Mouse (Mus musculus): ENCODE measurements around the gene Idua. TPM values are rescaled to one million over a fixed set of nuclear protein-coding genes. Genes with fewer than 3 reads are reported as not detected.

Gene Idua
- polyA plus RNA-seq, 1 experiment, result 37.1 TPM

GRCm38 (mm10) chr5:108678296-108678854 lies 18.2 kb downstream of the Idua start:
- no peaks in the 10 kb centered on the region for H3K4me1 ChIP-seq (ENCODE audit: control insufficient read depth, insufficient read depth, insufficient read length)
- H3K27ac ChIP-seq (ENCODE audit: insufficient read depth, low read length), result no peak overlapping the region
- no peak for TF ChIP-seq CTCF (IDR thresholded peaks at IDR 0.05; ENCODE audit: extremely low read depth, insufficient read depth, insufficient read length, insufficient replicate concordance)
- no peak for TF ChIP-seq POLR2A (IDR thresholded peaks at IDR 0.05; ENCODE audit: low read depth, low read length)
- 92% methylated on average over 6 of the region's 6 CpGs for WGBS
- no peak overlapping the region for H3K4me3 ChIP-seq (ENCODE audit: extremely low read depth, insufficient read depth, insufficient read length)
- DNase-seq (ENCODE audit: low read depth in 1 of 2, low spot score in 2 of 2), result no peak
- peaks cover 1% of the 10 kb centered on the region; the same call in 1 of the 2 replicates for H3K36me3 ChIP-seq (ENCODE audit: control insufficient read depth, insufficient read depth, low read length)
- no peaks in the 10 kb centered on the region for H3K27me3 ChIP-seq (ENCODE audit: control insufficient read depth, insufficient read depth, low read length)

GRCm38 (mm10) chr5:108679909-108680308 lies 19.8 kb downstream of the Idua start:
- H3K4me1 ChIP-seq (ENCODE audit: control insufficient read depth, insufficient read depth, insufficient read length), result no peaks in the 10 kb centered on the region
- no peak for DNase-seq (ENCODE audit: low read depth in 1 of 2, low spot score in 2 of 2)
- TF ChIP-seq CTCF (IDR thresholded peaks at IDR 0.05; ENCODE audit: extremely low read depth, insufficient read depth, insufficient read length, insufficient replicate concordance) (no peak), POLR2A (IDR thresholded peaks at IDR 0.05; ENCODE audit: low read depth, low read length) (no peak)
- H3K36me3 ChIP-seq (ENCODE audit: control insufficient read depth, insufficient read depth, low read length), result peaks cover 1% of the 10 kb centered on the region; the same call in 1 of the 2 replicates
- no peak overlapping the region for H3K4me3 ChIP-seq (ENCODE audit: extremely low read depth, insufficient read depth, insufficient read length)
- no peaks in the 10 kb centered on the region for H3K27me3 ChIP-seq (ENCODE audit: control insufficient read depth, insufficient read depth, low read length)
- H3K27ac ChIP-seq (ENCODE audit: insufficient read depth, low read length), result no peak overlapping the region
- 67% methylated on average over 3 of the region's 3 CpGs for WGBS

GRCm38 (mm10) chr5:108680871-108681270 lies 20.7 kb downstream of the Idua start:
- 97% methylated on average over 6 of the region's 6 CpGs for WGBS
- DNase-seq (ENCODE audit: low read depth in 1 of 2, low spot score in 2 of 2), result no peak

GRCm38 (mm10) chr5:108689091-108689490 lies 29.0 kb downstream of the Idua start:
- no peak for DNase-seq (ENCODE audit: low read depth in 1 of 2, low spot score in 2 of 2)
- no peaks in the 10 kb centered on the region for H3K4me1 ChIP-seq (ENCODE audit: control insufficient read depth, insufficient read depth, insufficient read length)
- TF ChIP-seq CTCF (IDR thresholded peaks at IDR 0.05; ENCODE audit: extremely low read depth, insufficient read depth, insufficient read length, insufficient replicate concordance) (no peak), POLR2A (IDR thresholded peaks at IDR 0.05; ENCODE audit: low read depth, low read length) (no peak)
- no peaks in the 10 kb centered on the region for H3K36me3 ChIP-seq (ENCODE audit: control insufficient read depth, insufficient read depth, low read length)
- H3K27ac ChIP-seq (ENCODE audit: insufficient read depth, low read length), result no peak overlapping the region
- H3K4me3 ChIP-seq (ENCODE audit: extremely low read depth, insufficient read depth, insufficient read length), result no peak overlapping the region
- H3K27me3 ChIP-seq (ENCODE audit: control insufficient read depth, insufficient read depth, low read length), result no peaks in the 10 kb centered on the region
- 85% methylated on average over 5 of the region's 5 CpGs for WGBS

More at GRCm38 (mm10) chr5:108680871-108681270, 20.7 kb downstream of the Idua start:
- H3K4me3 ChIP-seq (ENCODE audit: extremely low read depth, insufficient read depth, insufficient read length), result no peak overlapping the region
- H3K4me1 ChIP-seq (ENCODE audit: control insufficient read depth, insufficient read depth, insufficient read length), result no peaks in the 10 kb centered on the region
- peaks cover 1% of the 10 kb centered on the region; the same call in 1 of the 2 replicates for H3K36me3 ChIP-seq (ENCODE audit: control insufficient read depth, insufficient read depth, low read length)
- H3K27ac ChIP-seq (ENCODE audit: insufficient read depth, low read length), result no peak overlapping the region
- H3K27me3 ChIP-seq (ENCODE audit: control insufficient read depth, insufficient read depth, low read length), result no peaks in the 10 kb centered on the region
- TF ChIP-seq POLR2A (IDR thresholded peaks at IDR 0.05; ENCODE audit: low read depth, low read length) (no peak), CTCF (IDR thresholded peaks at IDR 0.05; ENCODE audit: extremely low read depth, insufficient read depth, insufficient read length, insufficient replicate concordance) (no peak)

GRCm38 (mm10) chr5:108691152-108691551 lies 31.0 kb downstream of the Idua start:
- Histone ChIP-seq H3K36me3 (ENCODE audit: control insufficient read depth, insufficient read depth, low read length) (no peaks in the 10 kb centered on the region), H3K27me3 (ENCODE audit: control insufficient read depth, insufficient read depth, low read length) (no peaks in the 10 kb centered on the region), H3K4me3 (ENCODE audit: extremely low read depth, insufficient read depth, insufficient read length) (no peak overlapping the region), H3K4me1 (ENCODE audit: control insufficient read depth, insufficient read depth, insufficient read length) (no peaks in the 10 kb centered on the region; the same call in 1 of the 2 replicates), H3K27ac (ENCODE audit: insufficient read depth, low read length) (no peak overlapping the region)
- DNase-seq (ENCODE audit: low read depth in 1 of 2, low spot score in 2 of 2), result no peak
- TF ChIP-seq CTCF (IDR thresholded peaks at IDR 0.05; ENCODE audit: extremely low read depth, insufficient read depth, insufficient read length, insufficient replicate concordance) (no peak), POLR2A (IDR thresholded peaks at IDR 0.05; ENCODE audit: low read depth, low read length) (no peak)
- WGBS, result 61% methylated on average over 4 of the region's 4 CpGs

- Histone ChIP-seq H3K27ac (ENCODE audit: insufficient read depth, low read length) (no peak within 1 kb of the TSS), H3K4me1 (ENCODE audit: control insufficient read depth, insufficient read depth, insufficient read length) (no peaks in the 10 kb centered on the region; the same call in 1 of the 2 replicates), H3K36me3 (ENCODE audit: control insufficient read depth, insufficient read depth, low read length) (no peaks in the 10 kb centered on the region), H3K27me3 (ENCODE audit: control insufficient read depth, insufficient read depth, low read length) (no peaks in the 10 kb centered on the region), H3K4me3 (ENCODE audit: extremely low read depth, insufficient read depth, insufficient read length) (peak within 1 kb of the TSS; percentile 55)
- TF ChIP-seq CTCF (IDR thresholded peaks at IDR 0.05; ENCODE audit: extremely low read depth, insufficient read depth, insufficient read length, insufficient replicate concordance) (peak; percentile 51; the same call in 1 of the 2 replicates), POLR2A (IDR thresholded peaks at IDR 0.05; ENCODE audit: low read depth, low read length) (no peak)
- 4% methylated on average over 18 of the region's 18 CpGs for WGBS
- DNase-seq (ENCODE audit: low read depth in 1 of 2, low spot score in 2 of 2), result peak; percentile 36 to 67
Observed at GRCm38 (mm10) chr5:108692271-108692670, 32.1 kb downstream of the Idua start, which contains the start of gene Fgfrl1. Gene Fgfrl1 (plus strand): TSS chr5:108692382.

- 1% methylated on average over 31 of the region's 43 CpGs for WGBS
- Histone ChIP-seq H3K36me3 (ENCODE audit: control insufficient read depth, insufficient read depth, low read length) (no peaks in the 10 kb centered on the region), H3K27me3 (ENCODE audit: control insufficient read depth, insufficient read depth, low read length) (no peaks in the 10 kb centered on the region), H3K27ac (ENCODE audit: insufficient read depth, low read length) (no peak overlapping the region), H3K4me1 (ENCODE audit: control insufficient read depth, insufficient read depth, insufficient read length) (no peaks in the 10 kb centered on the region; the same call in 1 of the 2 replicates), H3K4me3 (ENCODE audit: extremely low read depth, insufficient read depth, insufficient read length) (peak overlapping the region; percentile 68)
- no peak for TF ChIP-seq POLR2A (IDR thresholded peaks at IDR 0.05; ENCODE audit: low read depth, low read length)
- TF ChIP-seq CTCF (IDR thresholded peaks at IDR 0.05; ENCODE audit: extremely low read depth, insufficient read depth, insufficient read length, insufficient replicate concordance), result no peak
- peak; percentile 75 to 81 for DNase-seq (ENCODE audit: low read depth in 1 of 2, low spot score in 2 of 2)
Observed at GRCm38 (mm10) chr5:108693872-108694288, 33.7 kb downstream of the Idua start.
